Mouse (Mus musculus) central nervous system, embryonic 18 days (tissue): ENCODE data around the gene Gm12184. TPM values are rescaled to one million over a fixed set of nuclear protein-coding genes. Genes with fewer than 3 reads are reported as not detected.

Experiments used
- polyA plus RNA-seq: library from polyadenylated mRNA; depleted of rRNA; stranded (reverse); fragments of >200 nt; gene quantifications from 2 replicates; pipeline ENCODE4 v1.2.3, GENCODE M21; 2012; rRNA removed

The Gm12184 gene
- 23.2 and 25.2 TPM in 2 replicates for polyA plus RNA-seq

GRCm38 (mm10) chr11:48825979-48826751 is at the start of gene Gm12184, which contains the start of gene Trim7:
Gene Gm12184, minus strand, starts transcription at chr11:48826655.
Gene Trim7, plus strand, starts transcription at chr11:48826140.

DNA sequence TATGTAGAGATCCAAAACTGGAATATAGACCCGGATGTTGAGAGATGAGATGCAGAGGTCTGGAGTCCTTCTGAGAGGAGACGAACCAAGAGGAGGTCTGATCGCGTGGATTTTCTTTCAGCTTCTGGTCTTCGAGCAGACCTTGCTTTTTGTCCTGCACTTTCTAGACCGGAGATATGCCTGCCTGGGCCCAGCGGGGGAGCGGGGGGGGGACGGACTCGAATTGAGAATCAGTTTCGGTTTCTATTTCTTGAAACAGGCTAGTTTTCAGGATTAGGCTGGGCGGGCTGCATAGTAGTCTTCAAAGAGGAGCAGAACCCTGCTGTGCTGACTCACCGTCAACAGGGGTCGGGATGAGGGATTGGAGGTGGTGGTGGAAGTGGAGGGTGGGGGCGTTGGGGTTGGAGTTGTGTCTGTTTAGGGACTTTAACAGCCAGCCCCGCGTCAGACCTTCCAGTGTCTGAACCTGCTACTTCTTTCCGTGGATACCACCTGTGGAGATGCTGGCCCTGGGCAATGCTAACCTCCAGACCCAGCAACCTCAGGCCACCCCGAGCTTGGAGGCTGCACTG is 44.8 kb upstream of the Gm12184 start, which contains the start of gene Irgm1:
Gene Irgm1, minus strand, starts transcription at position 483 of the 572 bp plus-strand sequence.

GRCm38 (mm10) chr11:48816800-48817665 is 9.4 kb downstream of the Gm12184 start, which contains the start of gene Trim41:
Gene Trim41, minus strand, starts transcription at chr11:48817353.

DNA sequence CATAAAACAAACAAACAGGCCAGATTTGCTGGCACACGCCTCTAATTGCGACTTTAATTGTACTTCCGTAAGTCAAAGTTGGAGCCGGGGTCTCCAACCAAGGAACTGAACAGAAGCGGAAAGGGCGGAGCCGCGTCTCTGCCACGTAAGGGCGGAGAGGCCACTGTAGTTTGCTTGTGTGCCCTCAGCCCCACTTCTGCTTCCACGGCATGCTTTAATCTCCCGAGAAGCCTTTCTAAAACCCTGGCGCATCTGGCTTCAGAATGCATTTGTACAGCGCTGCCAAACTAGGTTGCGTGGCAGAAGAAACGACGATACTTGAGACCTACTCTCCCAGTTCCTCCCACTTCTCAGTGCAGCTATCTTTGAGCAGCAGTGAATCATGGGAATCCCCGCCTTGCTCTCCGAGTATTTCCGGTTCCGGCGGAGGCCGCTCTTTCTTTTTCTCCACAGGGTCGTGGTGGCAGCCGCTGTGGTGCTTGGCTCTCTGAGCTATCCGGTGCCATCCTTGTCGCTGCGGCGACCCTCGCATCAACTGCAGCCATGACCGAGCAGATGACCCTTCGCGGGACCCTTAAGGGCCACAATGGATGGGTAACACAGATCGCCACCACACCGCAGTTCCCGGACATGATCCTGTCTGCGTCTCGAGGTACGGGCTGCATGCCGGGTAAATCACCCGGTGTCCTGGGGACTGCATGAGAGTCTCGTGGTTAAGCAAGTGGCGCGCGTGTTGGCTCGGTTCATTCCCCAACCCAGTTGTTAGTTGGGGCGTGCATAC is 26.3 kb downstream of the Gm12184 start, which contains the start of gene Rack1:
Gene Rack1, plus strand, starts transcription at position 412 of the 781 bp plus-strand sequence.

Other genes starting within 250 kb of the Gm12184 start
- gene Rack1, start 26.3 kb downstream of the Gm12184 start, polyA plus RNA-seq: 1,103 and 1,120 TPM in 2 replicates
- gene Trim41, start 9.3 kb downstream of the Gm12184 start, polyA plus RNA-seq: 35.3 and 38.0 TPM in 2 replicates
- 6.5 and 7.1 TPM in 2 replicates for gene Trim7, start 515 bp downstream of the Gm12184 start, polyA plus RNA-seq
- 3.9 and 5.6 TPM in 2 replicates for gene Irgm1, start 45.0 kb upstream of the Gm12184 start, polyA plus RNA-seq
- 0.06 and 0.20 TPM in 2 replicates for gene Gm5431, start 75.6 kb upstream of the Gm12184 start, polyA plus RNA-seq
- 0.58 and 0.86 TPM in 2 replicates for gene Psme2b, start 119.5 kb upstream of the Gm12184 start, polyA plus RNA-seq
- 0.03 and 0.04 TPM in 2 replicates for gene Olfr56, start 152.2 kb upstream of the Gm12184 start, polyA plus RNA-seq
- gene 9930111J21Rik1, start 152.7 kb upstream of the Gm12184 start, polyA plus RNA-seq: 0.11 and 0.12 TPM in 2 replicates
- 0.04 TPM in 2 replicates for gene Gm12185, start 165.6 kb upstream of the Gm12184 start, polyA plus RNA-seq
- 0.17 and 0.27 TPM in 2 replicates for gene Tgtp1, start 167.5 kb upstream of the Gm12184 start, polyA plus RNA-seq
- gene 9930111J21Rik2, start 224.6 kb upstream of the Gm12184 start, polyA plus RNA-seq: 0.25 and 0.31 TPM in 2 replicates
- gene Tgtp2, start 237.6 kb upstream of the Gm12184 start, polyA plus RNA-seq: 0.03 and 0.11 TPM in 2 replicates
- gene Ifi47, start 249.9 kb upstream of the Gm12184 start, polyA plus RNA-seq: 0.60 and 1.1 TPM in 2 replicates